Mouse (Mus musculus): ENCODE measurements around the gene Vamp8. TPM values are rescaled to one million over a fixed set of nuclear protein-coding genes. Genes with fewer than 3 reads are reported as not detected.
A peak's percentile ranks its signal among the peaks of the same experiment; 100 is the strongest.

The Vamp8 gene
- polyA plus RNA-seq (2016; fragmentation: Nextera tagmentation; extraction: Ambion mirVana) = 67.5 and 81.7 TPM in 2 replicates

- peak within 1 kb of the TSS; percentile 92 for H3K27ac ChIP-seq
- no peaks in the 10 kb centered on the region for H3K27me3 ChIP-seq (ENCODE audit: low read depth, poor library complexity, severe bottlenecking)
- H3K36me3 ChIP-seq = peaks cover 15% of the 10 kb centered on the region
- WGBS = 2% methylated on average over 33 of the region's 33 CpGs
- H3K4me3 ChIP-seq = peak within 1 kb of the TSS; percentile 63
- peaks cover 51% of the 10 kb centered on the region for H3K4me1 ChIP-seq
- no peaks in the 10 kb centered on the region for H3K9me3 ChIP-seq (replicated peaks)
- peak; percentile 77 for DNase-seq (ENCODE audit: low spot score)
These were observed at the start of gene Vamp8 for GRCm38 (mm10) chr6:72389941-72390771. Gene Vamp8, minus strand, starts transcription at chr6:72390703.

GRCm38 (mm10) chr6:72439355-72440185, 49.1 kb upstream of the Vamp8 start, which contains the start of gene Mat2a:
Gene Mat2a, minus strand, starts transcription at chr6:72439558.
- peaks cover 34% of the 10 kb centered on the region for H3K4me1 ChIP-seq
- peak; percentile 96 for DNase-seq (ENCODE audit: low spot score)
- no peaks in the 10 kb centered on the region for H3K9me3 ChIP-seq (replicated peaks)
- WGBS = under 1% methylated on average over 75 of the region's 77 CpGs
- H3K4me3 ChIP-seq = peak within 1 kb of the TSS; percentile 86
- H3K27ac ChIP-seq = peak within 1 kb of the TSS; percentile 99
- peaks cover 37% of the 10 kb centered on the region for H3K36me3 ChIP-seq
- no peaks in the 10 kb centered on the region for H3K27me3 ChIP-seq (ENCODE audit: low read depth, poor library complexity, severe bottlenecking)

GRCm38 (mm10) chr6:72438862-72439354, 48.4 kb upstream of the Vamp8 start:
- peak overlapping the region; percentile 99 for H3K27ac ChIP-seq
- peaks cover 34% of the 10 kb centered on the region for H3K4me1 ChIP-seq
- peak overlapping the region; percentile 86 for H3K4me3 ChIP-seq
- no peaks in the 10 kb centered on the region for H3K9me3 ChIP-seq (replicated peaks)
- WGBS = under 1% methylated on average over 57 of the region's 57 CpGs
- H3K27me3 ChIP-seq (ENCODE audit: low read depth, poor library complexity, severe bottlenecking) = no peaks in the 10 kb centered on the region
- H3K36me3 ChIP-seq = peaks cover 44% of the 10 kb centered on the region
- peak; percentile 83 for DNase-seq (ENCODE audit: low spot score)

- DNase-seq (ENCODE audit: low spot score) = no peak
- Histone ChIP-seq H3K4me3 (peak overlapping the region; percentile 86), H3K27me3 (ENCODE audit: low read depth, poor library complexity, severe bottlenecking) (no peaks in the 10 kb centered on the region), H3K9me3 (replicated peaks) (no peaks in the 10 kb centered on the region), H3K27ac (peak overlapping the region; percentile 99), H3K4me1 (peaks cover 33% of the 10 kb centered on the region), H3K36me3 (peaks cover 51% of the 10 kb centered on the region)
- 3% methylated on average over 5 of the region's 5 CpGs for WGBS
These were observed 47.7 kb upstream of the Vamp8 start for GRCm38 (mm10) chr6:72438226-72438625.

- Histone ChIP-seq H3K36me3 (peaks cover 97% of the 10 kb centered on the region), H3K27me3 (ENCODE audit: low read depth, poor library complexity, severe bottlenecking) (no peaks in the 10 kb centered on the region), H3K27ac (no peak overlapping the region), H3K4me3 (no peak overlapping the region), H3K4me1 (peaks cover 7% of the 10 kb centered on the region; the same call in 1 of the 2 replicates), H3K9me3 (replicated peaks) (no peaks in the 10 kb centered on the region)
- no peak for DNase-seq (ENCODE audit: low spot score)
- 90% methylated on average over 2 of the region's 2 CpGs for WGBS
These were observed 41.6 kb upstream of the Vamp8 start for GRCm38 (mm10) chr6:72432153-72432552.

- WGBS = 42% methylated on average over 5 of the region's 5 CpGs
These were observed 40.8 kb upstream of the Vamp8 start for GRCm38 (mm10) chr6:72430989-72431921.

GRCm38 (mm10) chr6:72429061-72429842, 38.7 kb upstream of the Vamp8 start:
- Histone ChIP-seq H3K27me3 (ENCODE audit: low read depth, poor library complexity, severe bottlenecking) (no peaks in the 10 kb centered on the region), H3K4me1 (no peaks in the 10 kb centered on the region), H3K9me3 (replicated peaks) (no peaks in the 10 kb centered on the region), H3K36me3 (peaks cover 97% of the 10 kb centered on the region), H3K4me3 (no peak overlapping the region), H3K27ac (no peak overlapping the region)
- no peak for DNase-seq (ENCODE audit: low spot score)
- 90% methylated on average over 21 of the region's 21 CpGs for WGBS

More at GRCm38 (mm10) chr6:72430989-72431921, 40.8 kb upstream of the Vamp8 start:
- Histone ChIP-seq H3K4me1 (no peaks in the 10 kb centered on the region), H3K4me3 (no peak overlapping the region), H3K27ac (no peak overlapping the region), H3K27me3 (ENCODE audit: low read depth, poor library complexity, severe bottlenecking) (no peaks in the 10 kb centered on the region), H3K36me3 (peaks cover 97% of the 10 kb centered on the region), H3K9me3 (replicated peaks) (no peaks in the 10 kb centered on the region)
- no peak for DNase-seq (ENCODE audit: low spot score)

- no peaks in the 10 kb centered on the region for H3K4me1 ChIP-seq
- 47% methylated on average over 8 of the region's 8 CpGs for WGBS
- H3K9me3 ChIP-seq (replicated peaks) = no peaks in the 10 kb centered on the region
- DNase-seq (ENCODE audit: low spot score) = peak; percentile 85
- H3K4me3 ChIP-seq = no peak overlapping the region
- H3K36me3 ChIP-seq = peaks cover 97% of the 10 kb centered on the region
- H3K27me3 ChIP-seq (ENCODE audit: low read depth, poor library complexity, severe bottlenecking) = no peaks in the 10 kb centered on the region
- 0 out of 2 replicates have a peak overlapping the region, but pooled peaks have one; percentile 12 for H3K27ac ChIP-seq
These were observed 37.5 kb upstream of the Vamp8 start for GRCm38 (mm10) chr6:72428036-72428435.

GRCm38 (mm10) chr6:72425646-72426045, 35.1 kb upstream of the Vamp8 start:
- Histone ChIP-seq H3K9me3 (replicated peaks) (no peaks in the 10 kb centered on the region), H3K4me3 (no peak overlapping the region), H3K36me3 (peaks cover 96% of the 10 kb centered on the region), H3K27me3 (ENCODE audit: low read depth, poor library complexity, severe bottlenecking) (no peaks in the 10 kb centered on the region), H3K27ac (no peak overlapping the region), H3K4me1 (no peaks in the 10 kb centered on the region)
- no peak for DNase-seq (ENCODE audit: low spot score)
- 92% methylated on average over 11 of the region's 11 CpGs for WGBS

GRCm38 (mm10) chr6:72420901-72421300, 30.4 kb upstream of the Vamp8 start:
- Histone ChIP-seq H3K27me3 (ENCODE audit: low read depth, poor library complexity, severe bottlenecking) (no peaks in the 10 kb centered on the region), H3K4me1 (no peaks in the 10 kb centered on the region), H3K36me3 (peaks cover 92% of the 10 kb centered on the region), H3K4me3 (no peak overlapping the region), H3K9me3 (replicated peaks) (no peaks in the 10 kb centered on the region), H3K27ac (no peak overlapping the region)
- no peak for DNase-seq (ENCODE audit: low spot score)
- 96% methylated on average over 10 of the region's 10 CpGs for WGBS

GRCm38 (mm10) chr6:72419806-72420205, 29.3 kb upstream of the Vamp8 start:
- Histone ChIP-seq H3K27ac (no peak overlapping the region), H3K27me3 (ENCODE audit: low read depth, poor library complexity, severe bottlenecking) (no peaks in the 10 kb centered on the region), H3K4me1 (peaks cover 8% of the 10 kb centered on the region), H3K9me3 (replicated peaks) (no peaks in the 10 kb centered on the region), H3K4me3 (no peak overlapping the region), H3K36me3 (peaks cover 84% of the 10 kb centered on the region)
- DNase-seq (ENCODE audit: low spot score) = no peak
- 81% methylated on average over 1 of the region's 1 CpGs for WGBS

Data from limb, embryonic 10.5 days (tissue).